Mouse (Mus musculus) testis, adult 2 months (tissue): ENCODE data around the gene Satb1. TPM values are rescaled to one million over a fixed set of nuclear protein-coding genes. Genes with fewer than 3 reads are reported as not detected.

ENCODE experiments used
- H3K27ac ChIP-seq: fragments of 200-500 bp; 2 replicates; pipeline ENCODE4 v1.5.1; 2012; ENCODE audit warnings: low read depth, low read length; ENCODE audit not compliant: control insufficient read depth, insufficient read depth
- H3K27me3 ChIP-seq: fragments of 200-500 bp; 2 replicates; pipeline ENCODE4 v1.6.1; 2012; ENCODE audit warnings: mild to moderate bottlenecking, low read length, moderate library complexity; ENCODE audit not compliant: control insufficient read depth, insufficient read depth
- H3K36me3 ChIP-seq: fragments of 200-500 bp; 2 replicates; pipeline ENCODE4 v1.6.1; 2012; ENCODE audit warnings: mild to moderate bottlenecking, low read length; ENCODE audit not compliant: control insufficient read depth, insufficient read depth
- H3K4me1 ChIP-seq: fragments of 200-500 bp; 2 replicates; pipeline ENCODE4 v1.6.1; 2012; ENCODE audit warnings: low read length; ENCODE audit not compliant: control insufficient read depth, insufficient read depth
- H3K4me3 ChIP-seq: fragments of 200-500 bp; 2 replicates; pipeline ENCODE4 v1.5.1; 2012; ENCODE audit warnings: low read depth, mild to moderate bottlenecking, low read length, moderate library complexity, mixed read lengths; ENCODE audit not compliant: control insufficient read depth
- CTCF ChIP-seq: fragments of 200-500 bp; IDR thresholded peaks from 2 replicates; pipeline ENCODE4 v1.5.1; 2012; ENCODE audit warnings: low read depth, mild to moderate bottlenecking, inconsistent platforms, low read length, moderate library complexity; ENCODE audit not compliant: control insufficient read depth, insufficient read depth, insufficient replicate concordance
- POLR2A ChIP-seq: fragments of 200-500 bp; IDR thresholded peaks from 2 replicates; pipeline ENCODE4 v1.6.1; 2012; ENCODE audit warnings: low read depth, mild to moderate bottlenecking, inconsistent platforms, low read length, moderate library complexity; ENCODE audit not compliant: control insufficient read depth
- polyA plus RNA-seq: library from polyadenylated mRNA; depleted of rRNA; stranded (reverse); fragments of >200 nt; gene quantifications from 2 replicates; pipeline ENCODE4 v1.2.3, GENCODE M21; 2012

Satb1 gene
- polyA plus RNA-seq, 1 experiment, result 1.0 TPM

DNA sequence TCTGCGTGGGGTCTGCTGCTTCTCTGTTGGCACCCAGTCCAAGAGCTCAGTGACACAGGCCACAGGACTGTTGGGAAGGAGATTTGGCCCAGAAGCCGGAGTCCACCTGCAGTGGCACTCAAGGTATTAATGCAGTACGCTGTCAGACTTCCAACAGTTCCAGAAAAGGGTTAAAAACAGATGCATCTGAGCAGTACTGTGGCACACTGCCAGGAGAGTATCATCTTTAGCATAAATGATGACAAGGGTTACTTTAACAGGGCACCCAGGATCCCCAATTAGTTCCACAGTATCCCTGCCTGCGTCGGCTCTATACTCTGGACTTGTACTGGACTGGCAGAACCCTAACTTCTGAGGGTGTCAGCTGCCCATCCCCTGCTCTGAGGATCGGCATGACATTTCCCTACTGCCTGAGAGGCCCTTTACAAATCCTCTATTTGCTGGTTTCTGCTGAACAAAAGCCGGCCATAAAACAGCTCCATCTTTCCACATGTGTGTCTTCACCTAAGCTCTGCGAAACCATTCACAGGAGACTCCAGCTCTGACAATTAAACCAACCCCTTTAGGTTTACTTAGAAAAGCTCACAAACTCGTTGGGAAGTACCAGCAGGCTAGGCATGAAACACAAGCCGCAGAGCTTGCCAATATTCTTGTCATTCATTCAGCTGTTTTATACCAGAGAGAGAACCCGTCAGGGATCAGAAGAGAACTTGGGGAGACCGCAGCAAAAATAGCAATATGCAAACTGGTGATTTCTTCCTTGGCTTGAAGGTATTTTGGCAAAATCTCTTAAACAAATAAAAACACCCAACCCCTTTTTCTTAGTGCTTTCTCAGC is 26.7 kb downstream of the Satb1 start:
- no peak overlapping the region for H3K27ac ChIP-seq
- H3K36me3 ChIP-seq, result no peaks in the 10 kb centered on the region
- no peaks in the 10 kb centered on the region for H3K27me3 ChIP-seq
- no peak for TF ChIP-seq CTCF
- TF ChIP-seq POLR2A, result no peak
- H3K4me3 ChIP-seq, result no peak overlapping the region
- no peaks in the 10 kb centered on the region for H3K4me1 ChIP-seq

DNA sequence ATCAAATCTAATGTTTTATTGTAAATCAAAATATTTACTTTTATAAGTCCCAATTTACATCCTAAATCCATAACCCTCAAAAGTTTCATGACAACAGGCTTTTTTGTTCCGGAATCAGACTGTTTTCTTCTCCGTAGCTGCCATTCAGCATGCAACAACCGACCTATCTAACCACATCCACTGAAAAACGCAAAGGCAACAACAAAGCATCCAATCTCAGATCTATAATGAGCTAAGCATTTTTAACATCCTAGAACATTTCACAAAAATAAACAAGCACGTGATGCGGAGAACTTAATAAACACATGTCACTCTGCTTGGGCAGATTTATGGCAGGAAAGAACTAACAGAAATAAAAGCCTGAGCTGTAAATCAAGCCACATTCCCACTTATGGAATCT is 32.9 kb downstream of the Satb1 start:
- Histone ChIP-seq H3K4me1 (no peaks in the 10 kb centered on the region), H3K4me3 (no peak overlapping the region), H3K36me3 (no peaks in the 10 kb centered on the region), H3K27ac (no peak overlapping the region), H3K27me3 (no peaks in the 10 kb centered on the region)
- TF ChIP-seq CTCF (no peak), POLR2A (no peak)

DNA sequence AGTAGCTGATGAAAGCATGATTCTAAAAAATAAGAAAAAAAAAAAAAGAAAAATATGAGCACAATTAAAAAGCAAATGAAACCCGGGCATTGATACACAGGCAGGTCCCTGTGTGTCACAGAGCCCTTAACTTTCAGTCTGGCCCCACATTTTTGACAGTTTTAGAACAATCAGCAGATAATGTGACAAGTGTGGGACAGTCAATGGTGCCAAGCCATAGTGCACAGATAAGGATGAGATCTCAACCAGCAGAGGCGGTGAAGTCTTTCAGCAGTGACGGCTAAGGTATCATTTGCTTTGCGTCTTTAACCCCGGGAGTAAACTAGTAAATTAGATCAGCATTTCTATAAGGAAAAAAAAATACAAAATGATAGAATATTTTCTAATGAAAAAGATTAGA is 36.6 kb downstream of the Satb1 start:
- H3K27me3 ChIP-seq, result no peaks in the 10 kb centered on the region
- H3K27ac ChIP-seq, result no peak overlapping the region
- H3K36me3 ChIP-seq, result no peaks in the 10 kb centered on the region
- no peaks in the 10 kb centered on the region for H3K4me1 ChIP-seq
- no peak overlapping the region for H3K4me3 ChIP-seq
- TF ChIP-seq POLR2A, result no peak
- TF ChIP-seq CTCF, result no peak

DNA sequence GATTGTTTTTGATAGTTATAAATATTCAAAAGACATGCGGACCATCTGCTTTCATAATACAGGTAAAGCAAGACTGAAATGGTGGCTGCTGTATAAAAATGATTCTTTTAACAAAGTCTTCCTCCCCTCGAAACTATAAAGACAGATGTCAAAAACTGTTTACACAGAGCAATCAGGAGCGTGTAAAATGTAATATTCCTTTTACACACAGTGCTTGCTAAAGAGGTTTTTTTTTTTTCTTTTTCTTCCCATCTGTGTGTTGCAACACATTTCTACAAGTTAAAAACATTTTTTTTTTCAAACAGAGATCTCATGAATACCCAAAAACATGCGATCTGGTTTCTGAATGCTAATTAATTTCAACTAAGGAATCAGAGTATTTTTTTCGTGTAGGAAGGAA is 41.9 kb downstream of the Satb1 start:
- Histone ChIP-seq H3K36me3 (no peaks in the 10 kb centered on the region), H3K27ac (no peak overlapping the region), H3K4me1 (no peaks in the 10 kb centered on the region), H3K27me3 (no peaks in the 10 kb centered on the region), H3K4me3 (no peak overlapping the region)
- no peak for TF ChIP-seq POLR2A
- no peak for TF ChIP-seq CTCF

DNA sequence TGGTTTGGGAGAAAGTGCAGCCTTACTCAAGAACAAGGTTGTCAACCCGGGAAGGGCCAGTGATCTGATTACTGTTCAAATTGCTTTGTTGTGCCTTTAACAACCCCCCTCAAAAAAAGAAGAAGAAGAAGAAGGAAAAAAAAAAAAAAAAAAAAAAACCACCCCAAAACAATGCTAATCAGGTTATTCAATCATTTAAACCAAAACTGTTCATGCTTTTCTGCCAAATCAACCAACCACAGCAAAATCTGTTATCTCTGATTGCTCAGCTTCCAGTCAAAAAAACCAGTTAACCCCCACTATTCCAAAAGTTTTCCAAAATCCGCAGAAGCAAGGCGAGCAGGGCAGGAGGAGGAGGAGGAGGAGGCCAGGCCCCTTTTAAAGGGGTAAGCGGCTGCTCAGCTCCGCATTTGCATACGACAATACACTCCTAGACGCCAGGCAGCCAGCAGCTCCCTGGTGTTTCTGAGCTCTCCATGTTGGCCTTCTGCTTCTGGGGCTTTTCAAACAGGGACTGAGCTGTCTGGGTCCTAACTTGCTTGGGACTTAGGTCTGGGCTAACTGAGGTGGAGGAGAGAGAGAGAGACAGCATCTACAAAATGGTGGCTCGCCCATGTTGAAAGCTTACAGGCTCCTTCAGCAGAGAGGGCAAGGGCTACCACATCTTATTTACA is 42.6 kb downstream of the Satb1 start:
- H3K36me3 ChIP-seq, result no peaks in the 10 kb centered on the region
- TF ChIP-seq CTCF (no peak), POLR2A (no peak)
- no peak overlapping the region for H3K27ac ChIP-seq

DNA sequence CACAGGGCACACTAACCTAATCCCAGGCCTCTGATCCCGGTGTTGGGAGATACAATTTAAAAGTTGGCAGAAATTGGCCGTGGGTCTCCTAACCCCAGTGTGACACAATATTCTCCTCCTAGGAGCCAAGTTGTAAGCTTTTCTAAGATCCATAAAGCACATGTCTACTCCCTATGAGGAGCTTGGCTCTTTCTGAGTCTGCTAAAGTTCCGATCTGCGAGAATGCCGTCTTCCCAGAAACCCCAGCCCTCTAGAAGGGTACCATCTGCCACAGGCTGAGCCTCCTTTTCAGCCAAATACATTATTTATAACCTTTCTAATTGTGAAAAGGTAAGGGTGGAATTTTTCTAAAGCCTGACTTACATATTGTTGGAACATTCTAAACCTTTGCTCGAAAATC is 43.3 kb downstream of the Satb1 start:
- H3K36me3 ChIP-seq, result no peaks in the 10 kb centered on the region
- H3K4me3 ChIP-seq, result no peak overlapping the region
- no peak overlapping the region for H3K27ac ChIP-seq
- H3K27me3 ChIP-seq, result no peaks in the 10 kb centered on the region
- TF ChIP-seq POLR2A (no peak), CTCF (no peak)
- no peaks in the 10 kb centered on the region for H3K4me1 ChIP-seq

More for the DNA sequence above, 42.6 kb downstream of the Satb1 start:
- Histone ChIP-seq H3K4me1 (no peaks in the 10 kb centered on the region), H3K27me3 (no peaks in the 10 kb centered on the region), H3K4me3 (no peak overlapping the region)

DNA sequence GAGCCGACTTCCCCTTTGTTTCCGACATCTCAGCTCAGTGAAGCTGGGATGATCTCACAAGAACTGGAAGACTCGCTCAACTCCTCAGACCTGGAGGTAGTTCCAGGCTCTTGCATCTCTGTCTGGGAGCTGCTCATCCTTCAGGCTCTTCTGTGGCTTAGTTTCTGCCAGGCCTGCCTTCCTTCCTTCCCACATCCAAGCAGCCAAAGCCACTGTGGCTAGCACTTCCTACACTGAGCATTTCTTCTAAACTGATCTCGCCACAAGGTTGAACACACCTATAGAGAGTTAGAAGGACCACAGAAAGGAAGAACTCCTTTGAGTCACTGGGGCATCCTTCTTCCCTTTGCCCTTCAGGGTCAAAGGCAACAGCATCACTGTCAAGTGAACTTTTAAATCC is 44.0 kb downstream of the Satb1 start:
- Histone ChIP-seq H3K36me3 (no peaks in the 10 kb centered on the region), H3K27me3 (no peaks in the 10 kb centered on the region), H3K4me1 (no peaks in the 10 kb centered on the region), H3K4me3 (no peak overlapping the region), H3K27ac (no peak overlapping the region)
- TF ChIP-seq CTCF (no peak), POLR2A (no peak)
